Mouse (Mus musculus): Measurements from ENCODE around the gene Myo1h. TPM values are rescaled to one million over a fixed set of nuclear protein-coding genes. Genes with fewer than 3 reads are reported as not detected.
A peak's percentile ranks its signal among the peaks of the same experiment; 100 is the strongest.

Myo1h gene
- polyA plus RNA-seq, 1 experiment from 2014 or later: 4.6 TPM

DNA sequence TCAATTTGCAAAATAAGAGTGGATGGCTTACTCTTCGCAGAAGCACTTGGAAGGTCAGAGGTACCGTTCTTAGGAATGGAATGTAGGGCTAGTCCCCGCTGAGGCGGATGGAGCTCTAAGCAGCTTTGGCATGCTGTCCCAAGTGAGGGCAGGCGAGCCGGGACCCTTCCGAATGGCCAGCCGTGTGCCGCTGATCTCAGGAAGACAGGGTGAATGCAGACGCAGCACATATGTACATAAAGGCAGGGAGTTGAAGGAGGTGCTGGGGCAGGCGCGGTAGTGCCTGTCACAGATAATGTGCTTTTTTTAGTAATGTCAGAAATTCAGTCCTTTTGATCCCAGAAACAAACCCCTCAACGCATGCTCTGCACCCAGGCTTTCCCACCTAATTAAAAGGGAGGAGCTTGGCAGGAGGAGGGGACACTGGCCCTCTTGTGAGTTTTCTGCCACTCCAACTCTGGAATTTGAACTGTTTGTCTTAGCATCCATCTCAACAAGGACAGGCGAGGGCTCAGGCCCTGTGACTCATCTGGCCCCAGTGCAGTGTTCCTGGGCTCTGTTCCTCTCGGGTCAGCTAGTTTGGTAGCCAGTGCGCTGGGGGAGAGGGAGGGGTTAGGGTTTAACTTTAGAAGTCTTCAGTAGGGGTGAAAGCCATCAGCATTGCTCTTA, 124.2 kb downstream of the Myo1h start:
- Histone ChIP-seq H3K4me1 (peaks cover 34% of the 10 kb centered on the region), H3K4me2 (no peak overlapping the region), H3K27ac (peak overlapping the region; percentile 78), H3K9ac (no peak overlapping the region), H3K4me3 (no peak overlapping the region), H3K9me3 (no peaks in the 10 kb centered on the region), H3K27me3 (no peaks in the 10 kb centered on the region), H3K36me3 (peaks cover 87% of the 10 kb centered on the region)
- peak; percentile 86 for ATAC-seq (ENCODE audit: borderline replicate concordance, extremely low read depth, low FRiP score, low TSS enrichment)
- WGBS: 23% methylated on average over 16 of the region's 16 CpGs

Small RNA genes lying within 50 kb of the gene (microRNA-seq; reads per million reads assigned to microRNA genes)
- not detected for gene Mir7027

Other genes starting within 250 kb of the Myo1h start
- gene Usp30, start 223.7 kb upstream of the Myo1h start, polyA plus RNA-seq (2015; fragmentation: Nextera tagmentation; extraction: Ambion mirVana): 11.4 and 13.2 TPM in 2 replicates
- 0.28 and 0.44 TPM in 2 replicates for gene Svop, start 197.6 kb upstream of the Myo1h start, polyA plus RNA-seq (2015; fragmentation: Nextera tagmentation; extraction: Ambion mirVana)
- 9.5 and 10.3 TPM in 2 replicates for gene Alkbh2, start 160.9 kb upstream of the Myo1h start, polyA plus RNA-seq (2015; fragmentation: Nextera tagmentation; extraction: Ambion mirVana)
- 50.9 and 51.8 TPM in 2 replicates for gene Ung, start 158.8 kb upstream of the Myo1h start, polyA plus RNA-seq (2015; fragmentation: Nextera tagmentation; extraction: Ambion mirVana)
- gene Acacb, start 142.6 kb upstream of the Myo1h start, polyA plus RNA-seq (2015; fragmentation: Nextera tagmentation; extraction: Ambion mirVana): 1.7 and 2.4 TPM in 2 replicates
- gene Foxn4, start 15.4 kb upstream of the Myo1h start, polyA plus RNA-seq (2015; fragmentation: Nextera tagmentation; extraction: Ambion mirVana): 1.4 and 1.7 TPM in 2 replicates
- 169 and 176 TPM in 2 replicates for gene Kctd10, start 91.3 kb downstream of the Myo1h start, polyA plus RNA-seq (2015; fragmentation: Nextera tagmentation; extraction: Ambion mirVana)
- gene Ube3b, start 91.4 kb downstream of the Myo1h start, polyA plus RNA-seq (2015; fragmentation: Nextera tagmentation; extraction: Ambion mirVana): 43.4 and 46.5 TPM in 2 replicates
- 30.5 and 31.0 TPM in 2 replicates for gene Mmab, start 154.9 kb downstream of the Myo1h start, polyA plus RNA-seq (2015; fragmentation: Nextera tagmentation; extraction: Ambion mirVana)
- gene Mvk, start 155.1 kb downstream of the Myo1h start, polyA plus RNA-seq (2015; fragmentation: Nextera tagmentation; extraction: Ambion mirVana): 39.2 and 43.8 TPM in 2 replicates